Mouse (Mus musculus): ENCODE results near the gene Dpep3. TPM values are rescaled to one million over a fixed set of nuclear protein-coding genes. Genes with fewer than 3 reads are reported as not detected.

The Dpep3 gene
- polyA plus RNA-seq, 1 experiment from 2014 or later, result not detected

DNA sequence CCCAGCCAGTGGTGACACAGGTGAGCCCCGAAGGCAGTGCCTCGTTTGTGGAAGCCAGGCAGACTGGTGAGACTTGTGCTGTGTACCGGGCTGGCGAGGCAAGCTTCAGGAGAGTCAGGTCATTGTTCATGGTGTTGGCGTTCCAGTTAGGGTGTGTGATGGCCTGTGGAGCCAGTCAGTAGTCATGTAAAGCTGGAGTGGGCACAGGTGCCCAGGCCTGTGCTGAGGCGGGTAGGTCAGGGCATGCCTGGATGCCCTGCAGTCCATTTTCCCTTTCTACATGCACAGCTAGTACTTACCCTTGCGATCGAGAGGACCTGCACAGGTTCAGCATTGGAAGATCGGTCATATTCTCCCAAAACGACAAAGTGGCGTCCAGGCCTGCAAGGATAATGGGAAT lies 46.7 kb downstream of the Dpep3 start:
- Histone ChIP-seq H3K4me3 (no peak overlapping the region), H3K4me1 (peaks cover 18% of the 10 kb centered on the region), H3K4me2 (replicated peaks) (no peak overlapping the region), H3K9ac (no peak overlapping the region), H3K9me3 (replicated peaks) (no peaks in the 10 kb centered on the region), H3K36me3 (peaks cover 21% of the 10 kb centered on the region; the same call in 1 of the 2 replicates), H3K27me3 (no peaks in the 10 kb centered on the region), H3K27ac (no peak overlapping the region)
- WGBS, result 92% methylated on average over 11 of the region's 11 CpGs
- no peak for ATAC-seq (ENCODE audit: low FRiP score)

DNA sequence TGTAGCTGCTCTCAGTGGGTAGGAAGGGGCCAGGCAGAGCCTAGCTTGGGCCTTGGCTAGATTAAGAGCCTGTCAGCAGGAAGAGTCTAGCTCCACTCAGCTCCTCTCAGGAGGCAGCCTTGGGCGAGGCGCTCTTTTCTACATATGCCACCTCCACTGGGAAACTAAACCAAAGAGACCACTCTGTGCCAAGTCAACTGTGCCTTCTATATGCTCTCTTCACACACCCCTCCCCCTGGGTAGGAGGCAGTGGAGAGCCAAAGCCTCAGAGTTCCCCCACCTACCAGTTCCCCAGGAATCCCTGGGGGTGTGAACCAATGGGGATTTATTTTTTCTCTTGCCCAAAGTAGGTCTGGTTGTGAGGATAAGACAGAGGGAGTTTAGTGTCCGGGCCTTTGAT lies 48.0 kb downstream of the Dpep3 start:
- H3K9me3 ChIP-seq (replicated peaks), result no peaks in the 10 kb centered on the region
- no peak overlapping the region for H3K4me3 ChIP-seq
- H3K27ac ChIP-seq, result no peak overlapping the region
- ATAC-seq (ENCODE audit: low FRiP score), result 0 out of 2 replicates have a peak, but pooled peaks have one; percentile 3
- peaks cover 15% of the 10 kb centered on the region for H3K4me1 ChIP-seq
- no peak overlapping the region for H3K9ac ChIP-seq
- WGBS, result 97% methylated on average over 3 of the region's 3 CpGs
- H3K27me3 ChIP-seq, result no peaks in the 10 kb centered on the region
- H3K36me3 ChIP-seq, result peaks cover 21% of the 10 kb centered on the region; the same call in 1 of the 2 replicates
- H3K4me2 ChIP-seq (replicated peaks), result no peak overlapping the region

DNA sequence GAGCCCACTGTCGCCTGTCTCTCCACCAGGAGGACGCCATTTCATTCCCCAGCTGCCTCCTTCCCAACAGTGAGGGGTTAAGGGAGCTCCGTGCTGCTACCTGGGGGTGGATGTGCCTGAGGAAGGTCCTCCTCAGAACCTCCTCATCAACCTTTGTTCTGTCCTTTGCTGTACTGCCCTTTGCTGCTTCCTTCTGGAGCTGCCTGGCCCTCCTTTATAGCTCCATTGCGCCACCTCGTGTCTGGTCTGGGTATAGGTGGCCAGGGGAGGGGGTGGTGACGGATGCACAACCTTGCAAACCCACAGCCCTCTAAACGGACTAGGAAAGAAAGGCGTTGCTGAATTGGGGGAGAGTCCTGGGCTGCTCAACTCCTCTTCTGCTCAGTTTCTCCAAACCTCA lies 48.6 kb downstream of the Dpep3 start:
- Histone ChIP-seq H3K4me2 (replicated peaks) (no peak overlapping the region), H3K36me3 (peaks cover 21% of the 10 kb centered on the region; the same call in 1 of the 2 replicates), H3K9me3 (replicated peaks) (no peaks in the 10 kb centered on the region), H3K27ac (peak overlapping the region; percentile 53), H3K4me3 (no peak overlapping the region), H3K4me1 (peaks cover 10% of the 10 kb centered on the region; the same call in 1 of the 2 replicates), H3K9ac (peak overlapping the region; percentile 28; the same call in 1 of the 2 replicates), H3K27me3 (no peaks in the 10 kb centered on the region)
- ATAC-seq (ENCODE audit: low FRiP score), result peak; percentile 80
- WGBS, result 10% methylated on average over 8 of the region's 8 CpGs

DNA sequence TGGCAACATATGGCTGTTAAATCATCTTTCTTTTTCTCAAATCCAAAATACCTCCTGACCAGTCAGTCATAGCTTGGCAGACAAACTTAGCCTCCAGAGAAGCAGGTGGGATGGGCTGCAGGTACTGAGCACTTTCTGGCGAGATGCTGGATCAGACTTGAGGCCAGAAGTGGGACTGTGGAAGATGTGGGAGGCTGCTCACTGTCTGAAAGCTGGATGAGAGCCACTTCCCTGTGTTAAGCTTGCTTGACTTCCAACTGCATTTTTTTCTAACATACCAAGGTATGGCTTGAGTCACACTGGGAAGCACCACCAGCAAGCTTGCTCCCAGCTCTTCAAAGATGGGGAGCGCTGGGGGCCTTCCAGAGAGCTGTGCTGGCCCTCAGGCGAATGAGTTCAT lies 54.1 kb downstream of the Dpep3 start:
- Histone ChIP-seq H3K4me1 (0 out of 2 replicates have a peak, but pooled peaks cover 3% of the 10 kb centered on the region), H3K27ac (no peak overlapping the region), H3K4me3 (no peak overlapping the region), H3K27me3 (no peaks in the 10 kb centered on the region), H3K9ac (peak overlapping the region; percentile 38; the same call in 1 of the 2 replicates), H3K4me2 (replicated peaks) (no peak overlapping the region), H3K36me3 (peaks cover 9% of the 10 kb centered on the region; the same call in 1 of the 2 replicates), H3K9me3 (replicated peaks) (no peaks in the 10 kb centered on the region)
- no peak for ATAC-seq (ENCODE audit: low FRiP score)
- 79% methylated on average over 3 of the region's 3 CpGs for WGBS

Small RNAs within 50 kb of the gene (microRNA-seq; reads per million reads assigned to microRNA genes)
- gene Mir7074, result not detected

Other genes with a start within 250 kb of the Dpep3 start
- gene Gfod2, start 220.8 kb downstream of the Dpep3 start, polyA plus RNA-seq (2016; fragmentation: Nextera tagmentation; extraction: Ambion mirVana), result 63.8 and 68.1 TPM in 2 replicates
- gene Ranbp10, start 152.1 kb downstream of the Dpep3 start, polyA plus RNA-seq (2016; fragmentation: Nextera tagmentation; extraction: Ambion mirVana), result 12.8 and 14.6 TPM in 2 replicates
- gene Tsnaxip1, start 151.7 kb downstream of the Dpep3 start, polyA plus RNA-seq (2016; fragmentation: Nextera tagmentation; extraction: Ambion mirVana), result 0.84 and 1.5 TPM in 2 replicates
- 63.8 and 64.5 TPM in 2 replicates for gene Cenpt, start 126.2 kb downstream of the Dpep3 start, polyA plus RNA-seq (2016; fragmentation: Nextera tagmentation; extraction: Ambion mirVana)
- 74.3 and 77.8 TPM in 2 replicates for gene Thap11, start 124.3 kb downstream of the Dpep3 start, polyA plus RNA-seq (2016; fragmentation: Nextera tagmentation; extraction: Ambion mirVana)
- 241 and 248 TPM in 2 replicates for gene Nutf2, start 118.8 kb downstream of the Dpep3 start, polyA plus RNA-seq (2016; fragmentation: Nextera tagmentation; extraction: Ambion mirVana)
- 69.3 and 72.1 TPM in 2 replicates for gene Edc4, start 98.5 kb downstream of the Dpep3 start, polyA plus RNA-seq (2016; fragmentation: Nextera tagmentation; extraction: Ambion mirVana)
- 0.56 and 0.63 TPM in 2 replicates for gene Nrn1l, start 85.9 kb downstream of the Dpep3 start, polyA plus RNA-seq (2016; fragmentation: Nextera tagmentation; extraction: Ambion mirVana)
- 22.4 and 28.7 TPM in 2 replicates for gene Pskh1, start 79.0 kb downstream of the Dpep3 start, polyA plus RNA-seq (2016; fragmentation: Nextera tagmentation; extraction: Ambion mirVana)
- gene Ctrl, start 45.6 kb downstream of the Dpep3 start, polyA plus RNA-seq (2016; fragmentation: Nextera tagmentation; extraction: Ambion mirVana), result 2.6 and 2.7 TPM in 2 replicates
- gene Psmb10, start 41.0 kb downstream of the Dpep3 start, polyA plus RNA-seq (2016; fragmentation: Nextera tagmentation; extraction: Ambion mirVana), result 27.3 and 30.2 TPM in 2 replicates
- gene Lcat, start 36.0 kb downstream of the Dpep3 start, polyA plus RNA-seq (2016; fragmentation: Nextera tagmentation; extraction: Ambion mirVana), result 0.57 and 0.79 TPM in 2 replicates
- 19.5 TPM in 2 replicates for gene Slc12a4, start 13.3 kb downstream of the Dpep3 start, polyA plus RNA-seq (2016; fragmentation: Nextera tagmentation; extraction: Ambion mirVana)
- 16.3 and 20.7 TPM in 2 replicates for gene Dus2, start 11.9 kb upstream of the Dpep3 start, polyA plus RNA-seq (2016; fragmentation: Nextera tagmentation; extraction: Ambion mirVana)
- not detected in 2 replicates for gene Dpep2nb, start 26.5 kb upstream of the Dpep3 start, polyA plus RNA-seq (2016; fragmentation: Nextera tagmentation; extraction: Ambion mirVana)
- gene Ddx28, start 32.5 kb upstream of the Dpep3 start, polyA plus RNA-seq (2016; fragmentation: Nextera tagmentation; extraction: Ambion mirVana), result 18.4 and 19.9 TPM in 2 replicates
- gene Nfatc3, start 79.4 kb upstream of the Dpep3 start, polyA plus RNA-seq (2016; fragmentation: Nextera tagmentation; extraction: Ambion mirVana), result 5.7 and 6.7 TPM in 2 replicates
- gene Esrp2, start 157.5 kb upstream of the Dpep3 start, polyA plus RNA-seq (2016; fragmentation: Nextera tagmentation; extraction: Ambion mirVana), result 2.6 and 2.9 TPM in 2 replicates
- gene Pla2g15, start 171.0 kb upstream of the Dpep3 start, polyA plus RNA-seq (2016; fragmentation: Nextera tagmentation; extraction: Ambion mirVana), result 18.2 and 20.1 TPM in 2 replicates
- gene Slc7a6, start 189.4 kb upstream of the Dpep3 start, polyA plus RNA-seq (2016; fragmentation: Nextera tagmentation; extraction: Ambion mirVana), result 55.8 and 60.8 TPM in 2 replicates
- 37.2 and 38.5 TPM in 2 replicates for gene Slc7a6os, start 231.5 kb upstream of the Dpep3 start, polyA plus RNA-seq (2016; fragmentation: Nextera tagmentation; extraction: Ambion mirVana)
- gene Prmt7, start 231.5 kb upstream of the Dpep3 start, polyA plus RNA-seq (2016; fragmentation: Nextera tagmentation; extraction: Ambion mirVana), result 50.9 and 53.0 TPM in 2 replicates